In the genomic region with DNA sequence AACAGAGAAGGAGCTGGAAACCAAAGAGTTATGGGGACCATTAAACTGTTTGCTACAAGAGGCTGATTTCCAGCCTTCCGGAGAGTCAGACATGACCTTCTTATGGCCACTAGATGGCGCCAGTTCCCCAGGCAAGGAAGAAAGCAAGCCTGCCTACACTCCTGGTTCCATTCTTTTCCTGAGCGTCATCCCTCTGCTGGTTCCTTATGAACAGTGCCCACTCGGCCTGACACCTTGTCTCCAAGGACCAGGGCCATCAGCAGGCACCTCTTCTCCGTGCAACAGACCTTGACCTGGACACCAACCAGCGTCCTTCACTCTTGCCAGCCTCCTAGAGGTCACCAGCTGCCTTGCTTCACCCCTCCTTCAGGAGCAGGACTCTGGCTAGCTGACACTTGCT, we compare ENCODE assay signal across 9 mouse cellular contexts. TPM values are rescaled to one million over a fixed set of nuclear protein-coding genes. Genes with fewer than 3 reads are reported as not detected.
A peak's percentile ranks its signal among the peaks of the same experiment; 100 is the strongest.
DNase-seq lines count a peak whose midpoint lies in the region; ATAC-seq lines count a peak whose summit lies in the region.
"Had no signal": no experiment of that assay in that cellular context is flagged by ENCODE, and none has a peak within 500 bp of the region (broad histone marks: within the 10 kb centered on the region; RNA-seq: fewer than 3 reads in every experiment).

No protein-coding gene starts in this region.

- no peak overlapping the region for H3K4me2 ChIP-seq in limb, embryonic 11.5 days (ENCODE audit: low read depth, severe bottlenecking)
- H3K4me2 ChIP-seq in midbrain, embryonic 16.5 days (ENCODE audit: low read length): no peak overlapping the region
- no peak overlapping the region for H3K4me2 ChIP-seq in stomach, embryonic 15.5 days

- no peak overlapping the region for H3K27ac ChIP-seq in limb, embryonic 11.5 days (replicated peaks; ENCODE audit: low read depth, low read length)
- no peak overlapping the region for H3K27ac ChIP-seq in midbrain, embryonic 16.5 days (ENCODE audit: low read length)
- no peak overlapping the region for H3K27ac ChIP-seq in stomach, embryonic 15.5 days

- H3K36me3 ChIP-seq in limb, embryonic 11.5 days (ENCODE audit: control insufficient read depth, insufficient read depth, low read length): no peaks in the 10 kb centered on the region
- no peaks in the 10 kb centered on the region for H3K36me3 ChIP-seq in midbrain, embryonic 16.5 days (ENCODE audit: control insufficient read depth, insufficient read depth, low read length)
- H3K36me3 ChIP-seq in stomach, embryonic 15.5 days: no peaks in the 10 kb centered on the region

- H3K9ac ChIP-seq in limb, embryonic 11.5 days (ENCODE audit: low read length): no peak overlapping the region
- no peak overlapping the region; the same call in 1 of the 2 replicates for H3K9ac ChIP-seq in midbrain, embryonic 16.5 days (ENCODE audit: low read depth, low read length)
- no peak overlapping the region for H3K9ac ChIP-seq in stomach, embryonic 15.5 days

- WGBS in limb, embryonic 11.5 days: 3% methylated on average over 6 of the region's 6 CpGs
- WGBS in midbrain, embryonic 16.5 days: 2% methylated on average over 6 of the region's 6 CpGs
- WGBS in stomach, embryonic 15.5 days: 4% methylated on average over 6 of the region's 6 CpGs

- H3K4me3 ChIP-seq in limb, embryonic 11.5 days (ENCODE audit: low read depth, low read length): no peak overlapping the region
- no peak overlapping the region for H3K4me3 ChIP-seq in midbrain, embryonic 16.5 days (ENCODE audit: low read depth, low read length)
- H3K4me3 ChIP-seq in stomach, embryonic 15.5 days (replicated peaks): no peak overlapping the region
- H3K4me3 ChIP-seq: erythroblast, embryonic 14.5 days had no signal

- peaks cover 16% of the 10 kb centered on the region for H3K4me1 ChIP-seq in limb, embryonic 11.5 days (ENCODE audit: control insufficient read depth, insufficient read depth, low read length)
- peaks cover 17% of the 10 kb centered on the region for H3K4me1 ChIP-seq in midbrain, embryonic 16.5 days (ENCODE audit: control insufficient read depth, insufficient read depth, low read length)
- peaks cover 19% of the 10 kb centered on the region for H3K4me1 ChIP-seq in stomach, embryonic 15.5 days

- H3K27me3 ChIP-seq in limb, embryonic 11.5 days (ENCODE audit: control insufficient read depth, insufficient read depth, low read length): peaks cover 38% of the 10 kb centered on the region
- H3K27me3 ChIP-seq in midbrain, embryonic 16.5 days (ENCODE audit: control insufficient read depth, insufficient read depth, low read depth, low read length): peaks cover 35% of the 10 kb centered on the region
- H3K27me3 ChIP-seq in stomach, embryonic 15.5 days (replicated peaks): peaks cover 38% of the 10 kb centered on the region

- no peak for ATAC-seq in limb, embryonic 11.5 days (ENCODE audit: insufficient number of reproducible peaks, low FRiP score, low TSS enrichment, low read depth)
- ATAC-seq in midbrain, embryonic 16.5 days: peak; percentile 65; the same call in 1 of the 2 replicates
- ATAC-seq in stomach, embryonic 15.5 days (ENCODE audit: insufficient read depth, low FRiP score, low read depth): peak; percentile 69

- no peaks in the 10 kb centered on the region for H3K9me3 ChIP-seq in limb, embryonic 11.5 days (ENCODE audit: control insufficient read depth, low read length)
- H3K9me3 ChIP-seq in midbrain, embryonic 16.5 days (replicated peaks; ENCODE audit: control insufficient read depth, low read length, poor library complexity, severe bottlenecking): no peaks in the 10 kb centered on the region
- no peaks in the 10 kb centered on the region for H3K9me3 ChIP-seq in stomach, embryonic 15.5 days

- DNase-seq in 416B (ENCODE audit: low read depth): peak; percentile 86
- peak; percentile 62 to 91 for DNase-seq in adrenal gland, adult (ENCODE audit: inconsistent age in 2 of 2, low spot score in 1 of 2)
- peak; percentile 91 for DNase-seq in embryo, embryonic 10.5 days (ENCODE audit: low spot score)
- peak; percentile 29 for DNase-seq in gastrocnemius, postnatal 25 days
- peak; percentile 79 for DNase-seq in kidney, adult 9 months
- peak; percentile 82 for DNase-seq in limb, embryonic 11.5 days (ENCODE audit: low spot score)

RNA-seq across cellular contexts. Expression of a gene that starts 2.9 kb away (rescaled TPM):
- total RNA-seq in gastrocnemius, postnatal 25 days (2021): not detected
- polyA plus RNA-seq in limb, embryonic 11.5 days (2014; fragmentation: Nextera tagmentation; extraction: Ambion mirVana): 5.4 and 6.7 TPM in 2 replicates
- polyA plus RNA-seq in midbrain, embryonic 16.5 days (2015; fragmentation: Nextera tagmentation; extraction: Ambion mirVana): 0.22 and 0.38 TPM in 2 replicates
- polyA plus RNA-seq in stomach, embryonic 15.5 days (2015; fragmentation: Nextera tagmentation; extraction: Ambion mirVana): 1.9 and 2.0 TPM in 2 replicates
- polyA plus RNA-seq: erythroblast, embryonic 14.5 days had no signal

RNA-seq across cellular contexts. Expression of a gene that starts 29.0 kb away (rescaled TPM):
- not detected for total RNA-seq in gastrocnemius, postnatal 25 days (2021)
- polyA plus RNA-seq in limb, embryonic 11.5 days (2014; fragmentation: Nextera tagmentation; extraction: Ambion mirVana): 0.40 and 0.80 TPM in 2 replicates
- polyA plus RNA-seq in midbrain, embryonic 16.5 days (2015; fragmentation: Nextera tagmentation; extraction: Ambion mirVana): 0.36 TPM in 1 of 2 replicates, not detected in the other
- 0.46 and 0.58 TPM in 2 replicates for polyA plus RNA-seq in stomach, embryonic 15.5 days (2015; fragmentation: Nextera tagmentation; extraction: Ambion mirVana)
- polyA plus RNA-seq: erythroblast, embryonic 14.5 days had no signal

RNA-seq across cellular contexts. Expression of a gene that starts 40.4 kb away (rescaled TPM):
- 1 to 10 TPM; 2.9 to 5.4 TPM for total RNA-seq in gastrocnemius, postnatal 25 days (2021)
- polyA plus RNA-seq in limb, embryonic 11.5 days (2014; fragmentation: Nextera tagmentation; extraction: Ambion mirVana): 5.7 and 6.8 TPM in 2 replicates
- polyA plus RNA-seq in midbrain, embryonic 16.5 days (2015; fragmentation: Nextera tagmentation; extraction: Ambion mirVana): 13.7 and 16.6 TPM in 2 replicates
- polyA plus RNA-seq in stomach, embryonic 15.5 days (2015; fragmentation: Nextera tagmentation; extraction: Ambion mirVana): 23.8 and 24.1 TPM in 2 replicates

Comparison
In these comparisons a context has a peak if more than half of its experiments do, and no peak if none do; other contexts are left out.
1. DNase-seq: peak in every context shown above with its lines; median percentile 91 in embryo, embryonic 10.5 days; 86 in 416B; 82 in limb, embryonic 11.5 days; 79 in kidney, adult 9 months; 76 in adrenal gland, adult; 29 in gastrocnemius, postnatal 25 days.